Mouse (Mus musculus) left cerebral cortex, postnatal 10 days (tissue): ENCODE measurements around the gene Gm9857. TPM values are rescaled to one million over a fixed set of nuclear protein-coding genes. Genes with fewer than 3 reads are reported as not detected.

Experiments used
- DNase-seq, 2 experiments: peaks; one replicate each; pipeline ENCODE4 v3.0.0; 2021 to 2022; ENCODE audit warnings: low spot score in 2 of 2, mixed read lengths in 1 of 2; ENCODE audit errors: extremely low spot score in 1 of 2
- intact Hi-C: fragments of 180-260 bp; cut with DNase I; formaldehyde crosslinking; loops from one replicate; pipeline ENCODE4 v1.15.1; 2025
- total RNA-seq, 2 experiments: library from RNA; stranded (reverse); gene quantifications; 2 replicates each; pipeline ENCODE4 v1.2.3; 2021

Gene Gm9857
- total RNA-seq, 2 experiments from 2014 or later: not detected

DNA sequence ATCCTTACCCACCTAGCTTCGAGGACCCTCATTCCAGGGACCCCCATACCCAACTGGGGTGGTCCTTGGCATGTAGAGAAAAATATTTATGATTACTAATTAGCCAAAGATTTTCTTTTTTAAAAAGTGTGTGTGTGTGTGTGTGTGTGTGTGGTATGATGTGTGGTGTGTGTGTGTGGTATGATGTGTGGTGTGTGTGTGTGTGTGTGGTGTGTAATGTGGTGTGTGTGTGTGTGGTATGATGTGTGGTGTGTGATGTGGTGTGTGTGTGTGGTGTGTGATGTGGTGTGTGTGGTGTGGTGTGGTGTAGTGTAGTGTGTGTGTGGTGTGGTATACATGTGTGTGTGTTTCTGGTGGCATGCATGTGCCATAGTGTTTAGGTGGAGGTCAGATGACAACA is 48.2 kb downstream of the Gm9857 start:
- DNase-seq: no peak
- intact Hi-C loops: no loop called here

Other genes with a start within 250 kb of the Gm9857 start
- gene Gpsm2, start 218.1 kb downstream of the Gm9857 start, total RNA-seq: 10 to 100 TPM; 12.8 to 13.4 TPM
- under 1 TPM in 1 of 2 experiments, not detected in 1; 0.28 TPM for gene Aknad1, start 200.8 kb downstream of the Gm9857 start, total RNA-seq
- gene Stxbp3, start 99.9 kb downstream of the Gm9857 start, total RNA-seq: 10 to 100 TPM; 14.1 to 15.2 TPM
- gene Fndc7, start 50.4 kb downstream of the Gm9857 start, total RNA-seq: not detected
- 10 to 100 TPM; 41.6 to 42.2 TPM for gene Prpf38b, start 28.7 kb downstream of the Gm9857 start, total RNA-seq
- 1 to 10 TPM; 3.7 to 5.1 TPM for gene Henmt1, start 572 bp downstream of the Gm9857 start, total RNA-seq
- 10 to 100 TPM; 64.4 to 67.9 TPM for gene Fam102b, start 87.2 kb upstream of the Gm9857 start, total RNA-seq
- gene Slc25a54, start 140.0 kb upstream of the Gm9857 start, total RNA-seq: not detected
- gene Slc25a24, start 182.7 kb upstream of the Gm9857 start, total RNA-seq: 1 to 10 TPM; 2.7 to 3.4 TPM